Mouse (Mus musculus) ovary, adult 10 weeks (tissue): ENCODE data around the gene Slc6a11. TPM values are rescaled to one million over a fixed set of nuclear protein-coding genes. Genes with fewer than 3 reads are reported as not detected.

Source experiments
- polyA plus RNA-seq: library from polyadenylated mRNA; stranded (reverse); fragments of 350-450 nt; fragmentation: Illumina TruSeq; extraction: RNeasy Lipid Tissue Mini Kit (QIAGEN cat#74804); gene quantifications from one replicate; pipeline ENCODE4 v1.2.3, GENCODE M21; 2014

Gene Slc6a11
- polyA plus RNA-seq, result 0.23 TPM

DNA sequence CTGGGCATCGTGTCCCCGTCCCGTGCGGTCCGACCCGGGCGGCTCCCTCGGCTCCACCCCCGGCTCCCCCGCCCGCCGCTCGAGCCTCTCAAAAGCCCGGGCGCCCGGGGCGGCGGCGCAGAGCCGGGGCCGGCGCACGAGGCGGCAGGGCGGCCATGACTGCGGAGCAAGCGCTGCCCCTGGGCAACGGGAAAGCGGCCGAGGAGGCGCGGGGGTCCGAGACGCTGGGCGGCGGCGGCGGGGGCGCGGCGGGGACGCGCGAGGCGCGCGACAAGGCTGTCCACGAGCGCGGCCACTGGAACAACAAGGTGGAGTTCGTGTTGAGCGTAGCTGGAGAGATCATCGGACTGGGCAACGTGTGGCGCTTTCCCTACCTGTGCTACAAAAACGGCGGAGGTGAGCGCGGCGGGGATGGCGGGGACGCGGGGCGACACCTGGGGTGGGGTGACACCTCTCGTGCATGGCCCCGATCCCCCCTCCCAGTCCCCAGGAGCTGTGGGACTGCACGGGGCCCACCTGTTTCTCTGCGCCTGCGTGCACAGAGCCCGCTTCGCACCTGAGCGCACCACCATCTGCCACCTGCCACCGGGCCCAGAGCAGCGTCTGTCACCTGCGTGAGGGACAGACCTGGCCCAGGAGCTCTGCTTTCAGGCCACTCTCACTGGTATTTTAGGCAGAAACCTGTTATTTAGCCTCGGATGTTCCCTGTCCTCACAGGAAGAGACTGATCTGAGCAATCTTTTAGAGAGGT lies at the start of gene Slc6a11:
Gene Slc6a11 (plus strand): TSS at position 120 of the 751 bp plus-strand sequence.

DNA sequence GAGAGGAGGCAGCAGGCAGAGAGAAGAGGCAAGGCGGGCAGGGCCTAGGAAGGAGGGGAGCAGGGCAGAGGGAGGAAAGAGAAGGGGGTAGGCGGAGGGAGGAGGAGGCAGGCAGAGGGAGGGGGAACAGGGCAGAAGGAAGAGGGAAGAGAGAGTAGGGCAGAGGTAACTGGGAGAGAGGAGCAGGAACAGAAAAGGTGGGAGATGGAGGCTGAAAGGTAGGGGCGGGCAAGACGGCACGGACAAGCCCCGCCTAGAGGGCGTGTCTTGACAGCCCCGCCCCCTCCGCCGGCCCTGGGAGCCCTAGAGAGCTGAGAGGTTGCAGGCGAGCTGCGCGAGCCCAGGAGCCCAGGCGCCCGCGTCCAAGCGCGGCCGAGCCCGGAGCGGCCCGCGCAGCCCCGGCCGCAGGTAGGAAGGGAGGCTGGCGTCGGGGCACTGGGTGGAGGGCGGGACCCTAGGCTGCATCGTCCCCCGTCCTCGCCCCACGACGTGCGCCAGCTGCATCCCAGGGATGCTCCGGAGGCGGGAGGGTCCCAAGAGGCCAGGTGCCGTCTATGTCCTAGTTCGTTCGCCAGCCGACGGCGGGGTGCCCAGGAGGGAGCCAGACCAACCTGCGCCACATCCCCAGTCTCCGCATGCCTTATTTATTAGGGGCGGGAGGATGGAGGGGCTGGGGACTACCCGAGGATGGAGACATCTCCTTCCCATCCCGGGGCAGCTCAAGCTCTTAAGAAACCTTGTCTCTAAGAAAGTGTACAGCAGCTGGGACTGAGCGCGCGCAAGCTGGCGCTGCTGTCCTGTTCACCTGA lies 151.6 kb downstream of the Slc6a11 start, which contains the start of gene Slc6a1:
Gene Slc6a1 (plus strand): TSS at position 167 of the 809 bp plus-strand sequence.

Other genes with a start within 250 kb of the Slc6a11 start
- 1.8 TPM for gene Atp2b2, start 88.6 kb upstream of the Slc6a11 start, polyA plus RNA-seq
- gene Slc6a1, start 151.4 kb downstream of the Slc6a11 start, polyA plus RNA-seq, result not detected